In the genomic region with DNA sequence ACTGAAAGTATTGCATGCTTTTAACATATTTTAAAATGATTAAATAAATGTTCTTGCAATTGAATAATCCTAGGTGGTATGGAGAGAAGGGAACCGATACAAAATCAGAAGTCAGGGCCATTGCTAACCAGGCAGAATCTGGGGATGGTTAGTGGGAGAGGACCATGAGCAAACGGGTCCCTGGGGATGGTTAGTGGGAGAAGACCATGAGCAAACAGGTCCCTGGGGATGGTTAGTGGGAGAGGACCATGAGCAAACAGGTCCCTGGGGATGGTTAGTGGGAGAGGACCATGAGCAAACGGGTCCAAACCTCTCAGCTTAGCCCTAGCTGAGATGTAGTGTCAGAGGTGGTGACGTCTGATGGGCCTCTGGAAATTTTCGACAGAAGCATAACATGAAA, we compare ENCODE assay signal across 19 mouse cellular contexts. TPM values are rescaled to one million over a fixed set of nuclear protein-coding genes. Genes with fewer than 3 reads are reported as not detected.
"Had no signal": no experiment of that assay in that cellular context is flagged by ENCODE, and none has a peak within 500 bp of the region (broad histone marks: within the 10 kb centered on the region; RNA-seq: fewer than 3 reads in every experiment).

No protein-coding gene starts in this region.

- H3K27me3 ChIP-seq: liver, embryonic 15.5 days; lung, embryonic 15.5 days; midbrain, embryonic 12.5 days; neural tube, embryonic 13.5 days; neural tube, embryonic 15.5 days had no signal

- H3K36me3 ChIP-seq: liver, embryonic 15.5 days; lung, embryonic 15.5 days; midbrain, embryonic 10.5 days; midbrain, embryonic 12.5 days; neural tube, embryonic 13.5 days; neural tube, embryonic 15.5 days had no signal

- H3K9ac ChIP-seq: liver, embryonic 15.5 days; liver, postnatal 0 days; lung, embryonic 15.5 days; midbrain, embryonic 12.5 days; neural tube, embryonic 13.5 days; neural tube, embryonic 15.5 days had no signal

- H3K4me3 ChIP-seq: liver, embryonic 15.5 days; lung, embryonic 15.5 days; midbrain, embryonic 10.5 days; midbrain, embryonic 12.5 days; myocyte; neural tube, embryonic 13.5 days; neural tube, embryonic 15.5 days had no signal

- H3K27ac ChIP-seq: liver, embryonic 15.5 days; lung, embryonic 15.5 days; midbrain, embryonic 10.5 days; midbrain, embryonic 12.5 days; neural tube, embryonic 13.5 days; neural tube, embryonic 15.5 days had no signal

- DNase-seq: liver, postnatal 0 days; lung, adult 2 months; lung, postnatal 14 days; midbrain, embryonic 14.5 days; retina, postnatal 1 day; right cerebral cortex, adult 18-20 months; right cerebral cortex, postnatal 25 days; right cerebral cortex, postnatal 4 days; spleen, adult 18-20 months; thymus, adult 18-20 months; thymus, postnatal 25 days had no signal

- H3K4me1 ChIP-seq: liver, embryonic 15.5 days; lung, embryonic 15.5 days; midbrain, embryonic 10.5 days; midbrain, embryonic 12.5 days; neural tube, embryonic 13.5 days; neural tube, embryonic 15.5 days had no signal

RNA-seq across cellular contexts. Expression of a gene that starts 55.8 kb away (rescaled TPM):
- total RNA-seq: megakaryocyte-erythroid progenitor cell, adult 5-6 weeks had no signal
